In genomic region chr9:94534226-94534625, GRCm38 (mm10) we compare ENCODE assay signal across 10 mouse cellular contexts. TPM values are rescaled to one million over a fixed set of nuclear protein-coding genes. Genes with fewer than 3 reads are reported as not detected.
A peak's percentile ranks its signal among the peaks of the same experiment; 100 is the strongest.
DNase-seq lines count a peak whose midpoint lies in the region; ATAC-seq and TF ChIP-seq lines count a peak whose summit lies in the region.
"Had no signal": no experiment of that assay in that cellular context is flagged by ENCODE, and none has a peak within 500 bp of the region (broad histone marks: within the 10 kb centered on the region; RNA-seq: fewer than 3 reads in every experiment).

No protein-coding gene starts in this region.

- peaks cover 19% of the 10 kb centered on the region for H3K36me3 ChIP-seq in heart, adult 2 months (ENCODE audit: control insufficient read depth, insufficient read depth, low read length)
- H3K36me3 ChIP-seq in lung, postnatal 0 days (ENCODE audit: insufficient read depth, low read length): no peaks in the 10 kb centered on the region
- H3K36me3 ChIP-seq in liver, embryonic 14.5 days (replicated peaks; ENCODE audit: control insufficient read depth, insufficient read depth, low read depth): no peaks in the 10 kb centered on the region
- no peaks in the 10 kb centered on the region for H3K36me3 ChIP-seq in stomach, embryonic 15.5 days

- H3K9ac ChIP-seq in heart, adult 2 months (ENCODE audit: low read depth, low read length): peak overlapping the region; percentile 24
- no peak overlapping the region for H3K9ac ChIP-seq in lung, postnatal 0 days (replicated peaks; ENCODE audit: low read depth)
- no peak overlapping the region for H3K9ac ChIP-seq in liver, embryonic 14.5 days (replicated peaks)
- H3K9ac ChIP-seq in stomach, embryonic 15.5 days: no peak overlapping the region

- H3K4me3 ChIP-seq in heart, adult 2 months: peak overlapping the region; percentile 39
- H3K4me3 ChIP-seq in lung, postnatal 0 days (ENCODE audit: low read depth, low read length): no peak overlapping the region
- H3K4me3 ChIP-seq in liver, embryonic 14.5 days (ENCODE audit: insufficient read depth in 1 of 2, low read depth in 2 of 2, low read length in 2 of 2): no peak overlapping the region
- no peak overlapping the region for H3K4me3 ChIP-seq in stomach, embryonic 15.5 days (replicated peaks)

- peaks cover 4% of the 10 kb centered on the region for H3K4me1 ChIP-seq in heart, adult 2 months (ENCODE audit: control insufficient read depth, insufficient read depth, low read length)
- peaks cover 12% of the 10 kb centered on the region; the same call in 1 of the 2 replicates for H3K4me1 ChIP-seq in lung, postnatal 0 days (ENCODE audit: insufficient read depth, low read depth, low read length)
- peaks cover 7 to 13% of the 10 kb centered on the region in 2 experiments for H3K4me1 ChIP-seq in liver, embryonic 14.5 days (replicated peaks; ENCODE audit: control insufficient read depth in 2 of 2, insufficient read depth in 2 of 2, low read length in 1 of 2)
- peaks cover 6% of the 10 kb centered on the region; the same call in 1 of the 2 replicates for H3K4me1 ChIP-seq in stomach, embryonic 15.5 days

- WGBS in heart, adult 2 months: 35% methylated on average over 2 of the region's 2 CpGs
- WGBS in lung, postnatal 0 days: 60% methylated on average over 2 of the region's 2 CpGs
- WGBS in liver, embryonic 14.5 days (ENCODE audit: insufficient replicate concordance): 20% methylated on average over 2 of the region's 2 CpGs
- 70% methylated on average over 2 of the region's 2 CpGs for WGBS in stomach, embryonic 15.5 days

- H3K9me3 ChIP-seq in lung, postnatal 0 days (ENCODE audit: low read length): no peaks in the 10 kb centered on the region
- no peaks in the 10 kb centered on the region for H3K9me3 ChIP-seq in liver, embryonic 14.5 days (ENCODE audit: control insufficient read depth, low read length)
- H3K9me3 ChIP-seq in stomach, embryonic 15.5 days: no peaks in the 10 kb centered on the region

- H3K27me3 ChIP-seq in heart, adult 2 months (ENCODE audit: control insufficient read depth, insufficient read depth, low read length): no peaks in the 10 kb centered on the region
- no peaks in the 10 kb centered on the region for H3K27me3 ChIP-seq in lung, postnatal 0 days (replicated peaks; ENCODE audit: insufficient read depth, low read length)
- no peaks in the 10 kb centered on the region for H3K27me3 ChIP-seq in liver, embryonic 14.5 days (ENCODE audit: control insufficient read depth, insufficient read depth, low read length)
- H3K27me3 ChIP-seq in stomach, embryonic 15.5 days (replicated peaks): no peaks in the 10 kb centered on the region
- H3K27me3 ChIP-seq: CH12.LX had no signal

- no peak for ATAC-seq in lung, postnatal 0 days
- ATAC-seq in liver, embryonic 14.5 days (ENCODE audit: insufficient read depth): no peak
- ATAC-seq in stomach, embryonic 15.5 days (ENCODE audit: insufficient read depth, low FRiP score, low read depth): no peak
- no peak for ATAC-seq in CD4-positive, CD25-positive, alpha-beta regulatory T cell, adult 4 months

- no peak for DNase-seq in heart, adult 2 months
- DNase-seq in heart, postnatal 4 days: no peak
- no peak for DNase-seq in lung, postnatal 0 days (ENCODE audit: low spot score)
- no peak for DNase-seq in lung, postnatal 10 days
- no peak for DNase-seq in liver, embryonic 14.5 days (ENCODE audit: low read depth in 3 of 3, low spot score in 3 of 3)
- no peak for DNase-seq in adrenal gland, postnatal 36 days
- DNase-seq: kidney, postnatal 25 days had no signal

- no peak for TF ChIP-seq EP300 in heart, adult 2 months (IDR thresholded peaks at IDR 0.05; ENCODE audit: insufficient read depth, low read depth, low read length)
- no peak for TF ChIP-seq EP300 in lung, postnatal 0 days (IDR thresholded peaks at IDR 0.05)
- TF ChIP-seq EP300 in liver, embryonic 14.5 days (IDR thresholded peaks at IDR 0.05; ENCODE audit: low read depth): no peak

- no peak for TF ChIP-seq POLR2A in heart, adult 2 months (IDR thresholded peaks at IDR 0.05; ENCODE audit: insufficient read depth, low read depth, low read length)

- no peak for TF ChIP-seq CTCF in heart, adult 2 months (IDR thresholded peaks at IDR 0.05)
- TF ChIP-seq CTCF in lung, postnatal 0 days (IDR thresholded peaks at IDR 0.05): no peak
- TF ChIP-seq CTCF in liver, embryonic 14.5 days (IDR thresholded peaks at IDR 0.05; ENCODE audit: low read depth): no peak

- peak overlapping the region; percentile 52 for H3K27ac ChIP-seq in heart, adult 2 months
- H3K27ac ChIP-seq in lung, postnatal 0 days (ENCODE audit: low read length): no peak overlapping the region
- no peak overlapping the region for H3K27ac ChIP-seq in liver, embryonic 14.5 days
- no peak overlapping the region for H3K27ac ChIP-seq in stomach, embryonic 15.5 days

- H3K4me2 ChIP-seq in lung, postnatal 0 days (replicated peaks; ENCODE audit: low read depth, low read length): peak overlapping the region; percentile 22
- peak overlapping the region; percentile 30 for H3K4me2 ChIP-seq in liver, embryonic 14.5 days (ENCODE audit: low read depth)
- peak overlapping the region; percentile 30 for H3K4me2 ChIP-seq in stomach, embryonic 15.5 days

- intact Hi-C loops in heart, adult 2 months (cut with DNase I): no loop called here

- no peaks in the 10 kb centered on the region; the same call in 1 of the 2 replicates for H3K79me2 ChIP-seq in heart, adult 2 months (replicated peaks; ENCODE audit: control insufficient read depth, insufficient read depth, low read length)

RNA-seq across cellular contexts. Expression of gene 1190002N15Rik, which starts 3.7 kb away (rescaled TPM):
- total RNA-seq in heart, adult 2 months (2021): 10 to 100 TPM; 25.9 to 31.7 TPM
- 10.8 and 17.5 TPM in 2 replicates for polyA plus RNA-seq in heart, adult 2 months (2012; rRNA removed)
- total RNA-seq in heart, postnatal 4 days (2021): 10 to 100 TPM; 37.7 to 38.2 TPM
- polyA plus RNA-seq in lung, postnatal 0 days (2015; fragmentation: Nextera tagmentation; extraction: Ambion mirVana): 23.7 and 34.1 TPM in 2 replicates
- polyA plus RNA-seq in liver, embryonic 14.5 days (2012; rRNA removed): 5.8 and 7.9 TPM in 2 replicates
- 5.2 and 8.9 TPM in 2 replicates for polyA plus RNA-seq in liver, embryonic 14.5 days (2014; fragmentation: Nextera tagmentation; extraction: Ambion mirVana)
- 23.0 and 24.5 TPM in 2 replicates for polyA plus RNA-seq in stomach, embryonic 15.5 days (2015; fragmentation: Nextera tagmentation; extraction: Ambion mirVana)
- total RNA-seq in adrenal gland, postnatal 36 days (2021): 10 to 100 TPM; 17.8 to 25.4 TPM
- polyA plus RNA-seq in CD4-positive, CD25-positive, alpha-beta regulatory T cell, adult 4 months (2017; shearing (Covaris generic)): 1 to 10 TPM; 3.7 to 4.7 TPM
- total RNA-seq: CH12.LX had no signal
